Mouse (Mus musculus) G1E (cell line): Measurements from ENCODE around the gene Pstk. TPM values are rescaled to one million over a fixed set of nuclear protein-coding genes. Genes with fewer than 3 reads are reported as not detected.

Source experiments
- ATAC-seq: 2 replicates; pipeline ENCODE4 v1.8.0; 2016; ENCODE audit warnings: mild to moderate bottlenecking; ENCODE audit not compliant: insufficient number of reproducible peaks, poor library complexity, low FRiP score, severe bottlenecking; ENCODE audit errors: extremely low read depth
- DNase-seq: peaks from one replicate; pipeline ENCODE4 v3.0.0; 2012; ENCODE audit warnings: low spot score
- H3K27me3 ChIP-seq: 2 replicates; pipeline ENCODE4 v1.6.1; 2012; ENCODE audit warnings: mild to moderate bottlenecking, low read length, inconsistent platforms; ENCODE audit not compliant: insufficient read depth
- H3K36me3 ChIP-seq: replicated peaks from 2 replicates; pipeline ENCODE3; 2012; ENCODE audit warnings: mild to moderate bottlenecking, inconsistent platforms
- H3K4me1 ChIP-seq: 2 replicates; pipeline ENCODE4 v1.6.1; 2012; ENCODE audit warnings: low read depth, low read length, inconsistent platforms, mixed read lengths; ENCODE audit not compliant: insufficient read depth
- H3K4me3 ChIP-seq: 2 replicates; pipeline ENCODE4 v1.5.1; 2012; ENCODE audit warnings: low read depth, mild to moderate bottlenecking, inconsistent platforms, low read length, moderate library complexity, mixed read lengths
- H3K9me3 ChIP-seq: replicated peaks from 2 replicates; pipeline ENCODE4 v1.6.1; 2012; ENCODE audit warnings: inconsistent platforms
- CTCF ChIP-seq: IDR thresholded peaks from 2 replicates; pipeline ENCODE4 v1.5.1; 2012; ENCODE audit warnings: low read depth, low read length, inconsistent platforms, mixed read lengths
- GATA1 ChIP-seq: IDR thresholded peaks from 2 replicates; pipeline ENCODE4 v1.6.1; 2012; ENCODE audit warnings: borderline replicate concordance, low read length, inconsistent platforms, mixed read lengths
- GATA2 ChIP-seq: IDR thresholded peaks from 2 replicates; pipeline ENCODE4 v1.6.1; 2012; ENCODE audit warnings: low read depth, low read length, inconsistent platforms, borderline replicate concordance
- POLR2AphosphoS5 ChIP-seq: IDR thresholded peaks from 2 replicates; pipeline ENCODE4 v1.6.1; 2012; ENCODE audit warnings: low read depth, low read length, inconsistent platforms; ENCODE audit not compliant: insufficient replicate concordance
- TAL1 ChIP-seq: conservative IDR thresholded peaks from 2 replicates; pipeline ENCODE4 v1.6.1; 2012; ENCODE audit warnings: low read depth, low read length, inconsistent platforms, mixed read lengths
- polyA plus RNA-seq: library from polyadenylated mRNA; stranded (reverse); fragments of >175 nt; gene quantifications from 2 replicates; pipeline ENCODE4 v1.2.3, GENCODE M21; 2012
- total RNA-seq, 2 experiments: library from RNA; stranded (forward) in 1 of 2; stranded (reverse) in 1 of 2; fragments of 200-1000 nt in 1 of 2; fragments of >200 nt in 1 of 2; fragmentation: Nextera tagmentation in 1 of 2; gene quantifications; 2 replicates each; pipeline ENCODE4 v1.2.3; 2014 to 2017

Gene Pstk
- total and polyA plus RNA-seq, 3 experiments = 35.4 to 42.7 (median 36.3) TPM

- peaks cover 4% of the 10 kb centered on the region for H3K36me3 ChIP-seq
- H3K9me3 ChIP-seq = no peaks in the 10 kb centered on the region
- ATAC-seq (no peak), DNase-seq (no peak)
- H3K27me3 ChIP-seq = no peaks in the 10 kb centered on the region
- TF ChIP-seq POLR2AphosphoS5 (no peak), CTCF (no peak), TAL1 (no peak), GATA2 (no peak), GATA1 (no peak)
- no peaks in the 10 kb centered on the region for H3K4me1 ChIP-seq
- no peak overlapping the region for H3K4me3 ChIP-seq
These were observed 63.3 kb downstream of the Pstk start for GRCm38 (mm10) chr7:131434276-131434675.

GRCm38 (mm10) chr7:131437051-131437450 lies 66.1 kb downstream of the Pstk start:
- Histone ChIP-seq H3K27me3 (no peaks in the 10 kb centered on the region), H3K4me1 (no peaks in the 10 kb centered on the region), H3K4me3 (no peak overlapping the region), H3K9me3 (no peaks in the 10 kb centered on the region), H3K36me3 (peaks cover 2% of the 10 kb centered on the region)
- no peak for TF ChIP-seq TAL1
- no peak for TF ChIP-seq CTCF
- ATAC-seq (no peak), DNase-seq (no peak)

Other genes with a start within 250 kb of the Pstk start
- gene 4933402N03Rik, start 224.8 kb upstream of the Pstk start, total RNA-seq (2014; fragmentation: Nextera tagmentation) = not detected in 2 replicates
- gene 4933402N03Rik, start 224.8 kb upstream of the Pstk start, total RNA-seq (2017) = 0.44 TPM in 1 of 2 replicates, not detected in the other
- not detected in 2 replicates for gene 4933402N03Rik, start 224.8 kb upstream of the Pstk start, polyA plus RNA-seq
- not detected in 2 replicates for gene 5430419D17Rik, start 196.7 kb upstream of the Pstk start, total RNA-seq (2014; fragmentation: Nextera tagmentation)
- gene 5430419D17Rik, start 196.7 kb upstream of the Pstk start, total RNA-seq (2017) = under 0.01 and 0.05 TPM in 2 replicates
- gene 5430419D17Rik, start 196.7 kb upstream of the Pstk start, polyA plus RNA-seq = not detected in 2 replicates
- not detected in 2 replicates for gene Cuzd1, start 48.8 kb upstream of the Pstk start, total RNA-seq (2014; fragmentation: Nextera tagmentation)
- 0.06 and 0.11 TPM in 2 replicates for gene Cuzd1, start 48.8 kb upstream of the Pstk start, total RNA-seq (2017)
- gene Cuzd1, start 48.8 kb upstream of the Pstk start, polyA plus RNA-seq = not detected in 2 replicates
- not detected in 2 replicates for gene Fam24b, start 41.6 kb upstream of the Pstk start, total RNA-seq (2014; fragmentation: Nextera tagmentation)
- gene Fam24b, start 41.6 kb upstream of the Pstk start, total RNA-seq (2017) = not detected in 2 replicates
- gene Fam24b, start 41.6 kb upstream of the Pstk start, polyA plus RNA-seq = not detected in 2 replicates
- not detected in 2 replicates for gene Fam24a, start 37.3 kb upstream of the Pstk start, total RNA-seq (2014; fragmentation: Nextera tagmentation)
- not detected in 2 replicates for gene Fam24a, start 37.3 kb upstream of the Pstk start, total RNA-seq (2017)
- not detected in 2 replicates for gene Fam24a, start 37.3 kb upstream of the Pstk start, polyA plus RNA-seq
- gene 2310057M21Rik, start 8.4 kb upstream of the Pstk start, total RNA-seq (2014; fragmentation: Nextera tagmentation) = 17.2 and 17.8 TPM in 2 replicates
- gene 2310057M21Rik, start 8.4 kb upstream of the Pstk start, total RNA-seq (2017) = 8.0 and 16.0 TPM in 2 replicates
- 13.0 and 15.2 TPM in 2 replicates for gene 2310057M21Rik, start 8.4 kb upstream of the Pstk start, polyA plus RNA-seq
- gene Ikzf5, start 39.4 kb downstream of the Pstk start, total RNA-seq (2014; fragmentation: Nextera tagmentation) = 42.9 and 59.1 TPM in 2 replicates
- 20.2 and 24.1 TPM in 2 replicates for gene Ikzf5, start 39.4 kb downstream of the Pstk start, total RNA-seq (2017)
- gene Ikzf5, start 39.4 kb downstream of the Pstk start, polyA plus RNA-seq = 6.6 and 10.1 TPM in 2 replicates
- 22.5 and 35.5 TPM in 2 replicates for gene Acadsb, start 39.5 kb downstream of the Pstk start, total RNA-seq (2014; fragmentation: Nextera tagmentation)
- gene Acadsb, start 39.5 kb downstream of the Pstk start, total RNA-seq (2017) = 40.0 and 42.7 TPM in 2 replicates
- gene Acadsb, start 39.5 kb downstream of the Pstk start, polyA plus RNA-seq = 2.6 and 2.7 TPM in 2 replicates
- not detected in 2 replicates for gene Hmx3, start 171.7 kb downstream of the Pstk start, total RNA-seq (2014; fragmentation: Nextera tagmentation)
- gene Hmx3, start 171.7 kb downstream of the Pstk start, total RNA-seq (2017) = not detected in 2 replicates
- gene Hmx3, start 171.7 kb downstream of the Pstk start, polyA plus RNA-seq = not detected in 2 replicates
- 0.34 and 1.1 TPM in 2 replicates for gene Hmx2, start 177.6 kb downstream of the Pstk start, total RNA-seq (2014; fragmentation: Nextera tagmentation)
- 0.44 and 0.99 TPM in 2 replicates for gene Hmx2, start 177.6 kb downstream of the Pstk start, total RNA-seq (2017)
- 3.9 and 4.8 TPM in 2 replicates for gene Hmx2, start 177.6 kb downstream of the Pstk start, polyA plus RNA-seq
- gene Bub3, start 189.1 kb downstream of the Pstk start, total RNA-seq (2014; fragmentation: Nextera tagmentation) = 186 and 191 TPM in 2 replicates
- 131 and 138 TPM in 2 replicates for gene Bub3, start 189.1 kb downstream of the Pstk start, total RNA-seq (2017)
- 49.0 and 57.3 TPM in 2 replicates for gene Bub3, start 189.1 kb downstream of the Pstk start, polyA plus RNA-seq